Mouse (Mus musculus) kidney, postnatal 25 days (tissue): Measurements from ENCODE around the gene Zc3hav1l.

Source experiments
- DNase-seq, 2 experiments: peaks; one replicate each; pipeline ENCODE4 v3.0.0; 2021; ENCODE audit warnings: mixed read lengths in 2 of 2

Zc3hav1l gene

DNA sequence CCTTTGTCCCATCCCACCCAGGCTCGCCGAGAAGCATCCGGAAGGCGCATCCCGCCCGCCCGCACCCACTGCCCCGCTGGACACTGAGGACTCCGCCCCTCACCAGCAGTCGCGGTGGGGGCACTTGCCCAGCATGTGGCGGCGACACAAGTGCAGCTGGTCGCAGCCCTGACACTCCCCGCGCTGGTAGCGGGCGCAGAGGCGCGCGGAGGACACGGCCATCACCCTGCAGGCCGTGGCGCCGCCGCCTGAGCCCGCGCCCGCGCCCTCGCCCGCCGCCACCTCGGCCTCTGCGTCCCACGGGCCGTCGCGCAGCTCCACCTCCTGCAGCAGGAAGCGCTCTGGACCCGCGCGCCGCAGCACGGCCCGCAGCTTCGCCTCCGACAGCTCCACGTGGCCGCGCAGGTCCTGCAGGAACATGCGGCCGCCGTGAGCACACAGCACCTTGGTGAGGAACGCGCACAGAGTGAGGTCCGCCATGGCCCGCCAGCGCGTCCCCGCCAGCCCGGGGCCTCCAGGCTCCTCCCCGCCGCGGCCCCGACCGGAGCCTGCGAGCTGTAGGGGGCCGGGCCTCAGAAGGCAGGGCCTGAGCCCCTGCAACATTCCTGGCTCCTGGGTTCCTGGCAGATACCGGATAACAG lies at the start of gene Zc3hav1l:
Zc3hav1l (minus strand) TSS at position 499 of the 641 bp plus-strand sequence.
- DNase-seq = peak; percentile 59 to 75

DNA sequence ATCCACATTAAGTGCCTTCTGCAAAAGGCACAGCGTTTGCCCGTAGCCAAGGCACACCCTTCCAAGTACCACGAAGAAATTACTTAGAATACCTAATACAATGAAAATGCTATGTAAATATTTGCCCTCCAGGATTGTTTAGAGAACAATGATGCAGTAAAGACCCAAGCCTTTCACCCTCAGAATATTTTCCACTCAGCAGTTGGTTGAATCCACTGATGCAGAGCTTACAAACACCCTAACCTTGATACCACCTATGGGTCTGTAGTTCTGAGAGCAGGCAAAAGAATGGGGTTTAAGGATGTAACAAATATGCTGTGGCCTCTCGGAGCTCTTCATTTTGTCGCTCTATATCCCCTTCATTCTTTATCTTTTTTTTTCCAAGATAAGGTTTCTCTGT lies 48.8 kb upstream of the Zc3hav1l start:
- no peak for DNase-seq

DNA sequence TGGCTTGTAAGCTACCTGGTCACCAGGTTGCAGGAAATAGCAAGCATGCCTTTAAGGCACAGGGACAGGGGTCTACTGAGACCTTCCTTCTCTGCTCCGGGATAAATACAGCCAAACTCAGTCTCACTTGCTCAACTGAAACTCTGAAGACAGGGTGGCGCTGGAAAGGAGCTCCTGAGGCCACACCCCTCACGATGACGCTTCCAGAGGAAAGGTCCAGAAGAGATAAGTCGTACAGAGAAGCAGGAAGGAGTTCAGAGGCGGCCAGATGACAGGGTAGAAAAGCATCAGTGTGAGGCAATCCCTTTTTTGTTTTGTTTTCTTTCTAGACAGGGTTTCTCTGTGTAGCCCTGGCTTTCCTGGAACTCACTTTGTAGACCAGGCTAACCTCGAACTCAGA lies 46.7 kb upstream of the Zc3hav1l start:
- peak; percentile 47 to 63 for DNase-seq

DNA sequence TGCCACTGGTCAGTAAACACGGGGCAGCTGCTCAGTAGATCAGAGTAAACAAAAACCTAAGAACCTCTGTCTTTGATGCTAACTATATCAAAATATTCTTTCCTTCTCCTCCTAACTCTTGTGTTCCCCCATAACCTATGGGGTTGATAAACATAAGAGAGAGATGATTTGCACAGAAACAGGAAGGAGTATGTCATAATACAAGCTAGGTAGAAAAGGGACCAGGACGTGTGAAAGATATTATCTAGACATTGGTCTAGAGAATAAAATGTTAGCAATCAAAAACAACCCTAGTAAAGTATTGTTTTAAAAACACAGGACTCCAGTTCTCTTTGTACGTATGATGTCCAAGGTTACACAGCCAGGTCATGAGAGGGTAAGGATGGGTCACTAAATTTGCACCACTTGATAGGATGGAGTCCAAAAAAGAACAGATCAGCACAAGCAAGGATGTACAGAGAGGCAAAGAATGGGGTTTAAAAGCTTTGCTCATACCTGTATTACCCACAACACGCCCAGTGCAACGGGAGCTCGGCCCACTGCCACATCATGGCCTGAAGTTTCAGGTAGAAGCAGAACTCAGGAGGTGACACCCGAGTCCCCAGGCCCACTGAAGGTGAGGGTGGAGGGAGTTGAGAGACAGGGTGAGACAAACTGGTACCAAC lies 45.1 kb upstream of the Zc3hav1l start:
- DNase-seq = no peak

DNA sequence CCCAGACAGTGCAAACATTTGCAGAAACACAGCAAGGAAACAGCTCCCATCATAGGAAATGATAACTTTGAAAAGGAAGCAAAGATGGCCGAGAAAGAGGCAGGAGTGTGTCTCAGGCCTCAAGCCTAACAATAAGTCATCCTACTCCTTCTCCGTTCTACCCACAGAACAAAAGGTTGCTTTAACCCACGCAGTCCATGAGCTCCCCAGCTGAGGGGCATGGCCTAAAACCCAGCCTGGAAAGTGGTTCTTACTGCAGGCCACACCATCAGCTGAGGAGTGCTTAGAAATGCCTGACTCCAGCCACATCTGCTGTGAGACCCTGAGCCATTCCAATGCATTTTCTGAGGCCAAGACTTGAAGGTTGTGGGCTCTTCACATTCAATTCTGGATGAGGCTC lies 44.5 kb upstream of the Zc3hav1l start:
- no peak for DNase-seq

DNA sequence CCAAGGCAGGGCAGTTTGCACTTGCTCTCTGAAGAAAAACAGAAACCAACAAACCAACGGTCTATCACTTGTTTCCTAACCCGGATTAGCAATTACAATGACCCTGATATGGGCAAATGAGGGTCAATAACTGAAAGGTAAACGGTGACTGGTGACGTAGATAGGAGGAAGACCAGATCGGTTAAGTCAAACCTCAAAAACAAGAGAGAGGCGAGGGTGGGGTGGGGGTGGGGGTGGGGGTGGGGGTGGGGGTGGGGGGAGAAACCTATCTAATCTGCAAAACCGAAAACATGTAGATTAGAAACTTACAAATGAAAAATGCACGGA lies 43.6 kb upstream of the Zc3hav1l start:
- no peak for DNase-seq

DNA sequence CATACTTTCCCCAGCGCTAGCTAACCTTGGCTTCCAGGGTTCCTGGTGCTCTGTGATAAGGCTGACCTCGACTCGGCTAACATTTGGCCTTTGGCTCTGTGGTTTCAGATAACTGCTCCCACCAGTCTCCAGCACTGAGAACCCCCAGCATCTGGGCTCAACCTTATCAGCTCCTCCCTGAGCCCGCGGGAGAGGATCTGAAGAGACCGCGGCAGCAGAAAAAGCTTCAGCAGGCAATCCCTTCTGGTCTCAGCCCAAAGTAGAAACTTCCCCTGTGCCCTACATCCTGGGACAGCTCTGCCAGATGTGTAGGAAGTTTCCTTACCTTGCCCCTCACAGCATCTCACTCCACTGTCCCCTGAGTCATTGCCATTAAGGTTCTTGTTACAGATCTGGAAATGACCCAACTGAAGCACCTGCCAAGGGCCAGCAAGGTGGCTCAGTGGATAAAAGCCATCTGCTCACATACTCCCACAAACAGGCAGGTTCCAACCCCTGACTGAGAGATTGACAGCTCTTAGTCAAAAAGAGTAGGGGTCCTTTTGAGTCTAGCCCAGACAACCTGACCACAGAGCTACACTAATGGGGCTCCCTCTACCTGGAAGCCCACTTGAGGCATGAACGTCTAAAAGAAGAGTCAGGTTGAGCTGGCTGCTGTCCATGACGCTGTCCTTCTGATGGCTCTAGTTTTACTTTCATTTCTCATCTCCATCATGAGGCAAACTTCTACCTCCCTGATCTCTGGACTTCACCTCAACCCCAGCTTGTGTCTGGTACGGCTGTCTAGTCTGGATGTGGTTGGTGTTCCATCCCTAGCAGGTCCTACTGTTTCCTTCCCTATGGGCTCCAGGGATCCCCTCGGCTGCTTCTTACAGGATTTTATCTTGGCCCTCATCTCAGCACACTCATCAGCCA lies 42.9 kb upstream of the Zc3hav1l start:
- DNase-seq = no peak

DNA sequence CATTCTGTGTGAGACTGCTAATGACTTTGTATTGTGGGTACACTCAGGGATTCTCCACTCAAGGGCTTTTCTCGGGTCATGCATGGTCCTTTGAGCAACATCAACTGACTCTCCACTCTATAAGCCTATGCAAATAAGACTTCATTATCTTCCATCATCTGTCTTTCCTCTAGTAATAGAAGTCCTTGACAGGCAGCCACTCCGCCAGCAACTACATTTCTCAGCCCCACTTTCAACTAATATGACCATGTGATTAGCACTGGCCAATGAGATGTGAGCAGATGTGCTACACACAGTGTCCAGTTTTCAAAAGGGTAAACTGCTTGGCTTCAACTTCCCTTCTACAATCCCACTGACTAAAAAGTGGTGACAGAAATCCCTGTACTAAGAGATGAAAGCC lies 40.0 kb upstream of the Zc3hav1l start:
- DNase-seq = no peak

DNA sequence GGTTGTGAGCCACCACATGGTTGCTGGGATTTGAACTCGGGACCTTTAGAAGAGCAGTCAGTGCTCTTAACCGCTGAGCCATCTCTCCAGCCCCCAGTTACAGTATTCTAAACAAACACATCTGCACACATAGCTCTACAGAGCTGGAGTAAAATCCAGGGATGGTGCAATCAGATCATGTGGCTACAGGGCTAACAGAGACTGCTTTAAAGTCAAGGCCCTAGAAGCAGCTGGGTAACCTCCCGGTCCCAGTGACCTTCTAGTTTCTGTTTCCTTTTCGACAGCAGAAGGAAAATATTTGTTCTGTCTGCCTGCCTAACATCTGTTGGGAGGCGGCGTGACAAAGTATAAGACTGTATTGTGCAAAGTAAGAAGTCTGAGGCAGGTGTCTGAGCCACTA lies 38.9 kb upstream of the Zc3hav1l start:
- DNase-seq = no peak

DNA sequence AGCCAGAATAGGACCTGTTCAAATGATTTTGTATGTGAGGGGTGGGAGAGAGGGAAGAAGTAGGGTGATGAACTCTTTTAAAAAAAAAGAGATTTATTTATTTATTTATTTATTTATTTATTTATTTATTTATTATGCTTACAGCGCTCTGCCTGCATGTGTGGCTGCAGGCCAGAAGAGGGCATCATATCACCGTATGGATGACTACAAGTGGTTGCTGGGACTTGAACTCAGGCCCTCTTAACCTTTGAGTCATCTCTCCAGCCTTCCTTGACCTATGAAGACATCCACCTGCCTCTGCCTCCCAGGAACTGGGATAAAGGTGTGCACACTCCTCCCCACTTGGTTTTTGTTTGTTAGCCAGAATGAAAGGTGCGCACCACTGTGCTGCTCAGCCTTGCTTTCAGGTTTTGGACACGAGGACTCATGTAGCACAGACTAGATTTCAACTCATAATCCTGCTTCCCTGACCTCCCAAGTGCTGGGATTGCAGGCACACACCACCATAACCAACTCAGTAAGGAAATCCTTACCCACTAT lies 38.2 kb upstream of the Zc3hav1l start:
- DNase-seq = peak in 1 of 2 experiments; percentile 8

DNA sequence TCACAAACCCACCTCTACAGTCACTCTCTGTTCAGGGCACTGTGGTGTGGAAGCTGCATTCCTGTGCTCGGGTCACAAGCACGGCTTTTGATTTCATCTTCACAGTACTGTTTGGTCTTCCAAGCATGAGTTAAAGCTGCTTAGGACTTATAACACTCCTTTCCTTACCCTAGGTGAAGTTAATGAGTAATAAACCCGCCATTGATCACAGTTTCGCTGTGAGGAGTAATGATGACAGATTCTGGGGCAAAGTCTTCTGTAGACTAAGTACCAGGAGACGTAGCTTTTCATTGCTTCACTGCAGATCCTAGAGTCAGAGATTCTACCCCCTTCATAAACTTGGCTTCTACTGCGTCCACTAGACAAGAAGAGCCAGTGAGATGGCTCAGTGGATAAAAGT lies 36.2 kb upstream of the Zc3hav1l start:
- DNase-seq = no peak

DNA sequence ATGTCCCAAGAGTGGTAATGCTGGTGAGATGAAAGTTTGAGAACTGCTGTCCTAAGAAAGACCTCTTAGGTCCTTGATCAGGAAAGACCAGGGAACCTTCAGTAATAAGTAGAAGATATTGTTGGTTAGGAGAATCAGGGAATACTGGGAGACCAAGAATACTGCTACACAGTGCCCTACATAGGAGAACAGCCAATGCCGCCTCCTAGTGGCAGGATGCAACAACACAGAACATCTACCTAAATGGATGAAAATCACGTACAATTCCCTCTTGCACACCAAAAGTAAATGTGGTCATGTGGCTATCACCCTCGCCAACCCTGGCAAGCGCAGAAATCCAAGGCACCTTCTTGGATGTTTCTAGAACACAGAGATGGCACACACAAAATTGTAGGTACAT lies 27.5 kb upstream of the Zc3hav1l start:
- DNase-seq = peak; percentile 56 to 66

DNA sequence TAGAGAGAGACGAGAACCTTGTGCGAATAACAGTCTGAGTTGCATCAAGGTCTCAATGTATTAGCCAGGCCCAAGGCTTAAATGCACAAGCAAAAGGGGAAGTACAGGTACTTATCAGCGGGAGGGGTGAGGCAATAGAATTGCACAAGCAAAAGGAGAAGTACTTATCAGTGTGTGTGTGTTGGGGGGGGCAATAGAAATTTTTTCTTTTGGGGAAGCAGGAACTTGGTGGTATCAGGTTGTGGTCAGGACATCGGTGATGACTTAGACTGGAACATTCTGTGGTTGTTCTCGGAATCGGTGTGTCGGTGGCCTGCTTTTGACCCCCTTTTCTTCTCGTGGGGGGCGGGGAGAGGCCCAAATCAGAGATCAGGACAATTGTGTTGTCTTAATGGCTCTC lies 21.6 kb upstream of the Zc3hav1l start:
- no peak for DNase-seq

DNA sequence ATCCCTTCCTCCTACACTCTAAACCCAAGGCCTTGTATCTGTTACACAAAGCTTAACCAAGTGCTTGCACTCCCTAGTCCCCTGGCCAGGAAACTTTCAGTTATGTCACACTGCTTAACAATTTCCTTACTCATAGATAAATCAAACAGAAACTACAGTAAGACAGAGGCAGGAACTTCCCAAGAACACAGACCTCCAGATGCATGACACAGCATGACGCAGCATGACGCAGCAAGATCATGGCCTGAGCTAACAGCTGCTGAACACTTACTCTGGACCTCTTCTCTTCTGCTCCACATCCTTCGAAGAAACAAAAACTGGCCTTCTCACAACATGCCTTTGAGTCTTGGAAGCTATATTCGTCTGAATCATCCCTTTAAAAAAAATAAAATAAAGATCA lies 17.0 kb upstream of the Zc3hav1l start:
- DNase-seq = no peak

DNA sequence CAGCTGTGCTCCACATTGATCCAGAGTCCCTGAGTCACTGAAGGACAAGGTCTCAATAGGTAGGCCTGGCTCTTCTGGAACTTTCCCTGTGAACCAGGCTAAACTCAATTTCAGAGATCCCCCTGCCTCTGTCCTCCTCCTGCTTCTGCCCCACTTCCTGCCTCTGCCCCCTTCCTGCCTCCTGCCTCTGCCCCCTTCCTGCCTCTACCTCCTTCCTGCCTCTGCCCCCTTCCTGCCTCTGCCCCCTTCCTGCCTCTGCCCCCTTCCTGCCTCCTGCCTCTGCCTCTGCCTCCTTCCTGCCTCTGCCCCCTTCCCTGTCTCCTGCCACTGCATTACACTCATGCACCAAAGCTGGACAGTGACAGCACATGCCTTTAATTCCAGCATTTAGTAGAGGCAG lies 10.7 kb upstream of the Zc3hav1l start:
- no peak for DNase-seq

DNA sequence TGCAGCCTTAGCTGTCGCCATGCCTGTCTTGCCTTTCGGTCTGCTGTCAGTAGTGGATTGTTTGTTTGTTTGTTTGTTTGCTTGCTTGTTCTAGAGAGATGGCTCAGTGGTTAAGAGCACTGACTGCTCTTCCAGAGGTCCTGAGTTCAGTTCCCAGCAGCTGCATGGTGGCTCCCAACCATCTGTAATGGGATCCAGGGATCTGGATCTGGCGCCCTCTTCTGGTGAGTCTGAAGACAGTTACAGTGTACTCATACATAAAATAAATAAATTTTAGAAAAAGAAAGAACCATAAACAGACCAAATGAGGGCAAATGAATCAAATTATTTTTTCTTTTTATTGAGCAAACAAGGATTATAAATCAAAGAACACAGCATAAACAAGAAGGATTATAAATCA lies 5.9 kb upstream of the Zc3hav1l start:
- DNase-seq = no peak

DNA sequence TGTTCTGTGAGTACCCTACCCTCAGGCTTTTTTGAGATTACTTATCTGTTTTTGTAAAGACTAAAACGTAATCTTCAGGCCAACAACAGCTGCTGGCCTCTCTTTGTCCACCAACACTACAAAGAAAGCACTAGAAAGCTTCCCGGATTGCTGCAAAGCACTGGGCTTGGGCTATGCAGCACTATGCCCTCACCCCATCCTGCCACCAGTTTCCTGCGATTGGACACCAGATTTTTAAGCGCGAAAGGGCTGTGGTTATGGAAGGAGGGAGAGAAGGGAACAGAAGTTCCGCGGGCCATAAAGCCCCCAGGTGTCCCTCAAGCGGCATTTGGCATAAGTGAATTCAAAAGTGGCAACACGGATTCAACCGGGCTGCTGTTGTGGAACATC lies 818 bp downstream of the Zc3hav1l start:
- DNase-seq = no peak

DNA sequence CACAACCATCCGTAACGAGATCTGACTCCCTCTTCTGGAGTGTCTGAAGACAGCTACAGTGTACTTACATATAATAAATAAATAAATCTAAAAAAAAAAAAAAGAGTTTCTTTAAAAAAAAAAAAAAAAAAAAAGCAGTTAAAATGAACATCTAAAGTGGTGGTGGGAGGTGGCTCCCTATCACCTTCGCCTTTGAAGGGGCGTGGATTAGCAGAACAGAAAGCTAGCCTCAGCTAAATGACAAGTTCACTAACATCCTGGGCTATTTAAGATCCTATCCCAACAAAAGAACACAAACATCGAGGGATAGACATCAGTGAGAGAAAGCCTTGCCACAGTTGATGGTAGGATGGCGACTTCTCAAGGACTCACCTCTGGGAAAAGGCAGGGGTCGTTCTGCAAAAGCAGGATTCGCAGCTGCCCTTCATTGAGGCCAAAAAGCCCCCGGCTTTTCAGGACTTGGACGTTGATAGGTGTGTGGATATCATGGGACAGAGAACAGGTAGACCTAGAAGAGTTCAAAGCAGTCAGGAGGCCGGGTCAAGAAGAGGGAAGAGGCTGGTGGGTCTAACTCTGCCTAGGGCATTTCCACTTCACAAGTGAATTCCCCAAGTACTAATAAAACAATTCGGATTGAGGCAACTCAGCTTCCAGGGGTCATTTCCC lies 1.3 kb downstream of the Zc3hav1l start:
- no peak for DNase-seq

DNA sequence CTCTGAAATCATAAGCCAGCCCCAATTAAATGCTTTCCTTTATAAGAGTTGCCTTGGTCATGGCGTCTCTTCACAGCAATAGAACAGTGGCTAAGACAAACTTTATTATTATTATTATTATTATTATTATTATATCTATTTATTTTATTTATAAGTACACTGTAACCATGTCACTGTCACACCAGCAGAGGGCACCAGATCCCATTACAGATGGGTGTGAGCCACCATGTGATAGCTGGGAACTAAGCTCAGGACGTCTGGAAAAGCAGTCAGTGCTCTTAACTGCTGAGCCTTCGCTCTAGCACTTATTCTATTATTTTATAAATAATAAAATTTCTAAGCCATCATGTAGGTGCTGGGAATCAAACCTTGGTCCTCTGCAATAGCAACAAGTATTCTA lies 5.4 kb downstream of the Zc3hav1l start:
- no peak for DNase-seq

DNA sequence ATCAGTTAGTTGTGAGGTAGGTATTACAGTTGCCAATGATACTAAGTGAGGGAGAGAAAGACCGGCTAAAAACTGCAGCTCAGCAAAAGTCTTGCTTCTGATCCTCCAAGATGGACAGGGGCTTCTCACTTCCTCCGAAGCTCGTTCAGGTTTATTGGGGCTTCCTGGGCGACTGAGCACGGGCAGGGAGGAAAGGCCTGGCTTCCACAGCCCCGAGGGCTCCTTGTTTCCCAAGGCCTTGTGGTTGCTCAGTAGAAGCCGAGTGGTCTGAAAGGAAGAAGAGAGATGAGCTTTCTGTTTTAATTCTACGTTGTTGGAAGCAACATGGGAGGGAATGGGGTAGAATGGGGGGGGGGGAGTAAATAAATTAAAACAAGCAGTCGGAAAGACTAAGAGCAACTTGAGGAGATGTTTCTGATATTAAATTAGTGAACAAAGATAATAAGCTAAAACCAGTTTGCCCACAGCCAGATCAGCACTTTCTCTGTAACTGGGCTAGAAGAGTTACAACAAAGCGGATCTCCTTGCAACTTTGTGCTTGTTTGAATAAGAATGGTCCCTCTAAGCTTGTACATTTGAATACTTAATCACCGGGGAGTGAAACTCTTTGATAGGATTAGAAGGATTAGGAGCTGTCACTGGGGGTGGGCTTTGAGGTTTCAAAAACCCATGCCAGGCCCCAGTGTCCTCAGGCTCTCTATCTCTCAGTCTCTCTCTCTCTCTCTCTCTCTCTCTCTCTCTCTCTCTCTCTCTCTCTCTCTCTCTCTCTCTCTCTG lies 6.0 kb downstream of the Zc3hav1l start:
- no peak for DNase-seq

DNA sequence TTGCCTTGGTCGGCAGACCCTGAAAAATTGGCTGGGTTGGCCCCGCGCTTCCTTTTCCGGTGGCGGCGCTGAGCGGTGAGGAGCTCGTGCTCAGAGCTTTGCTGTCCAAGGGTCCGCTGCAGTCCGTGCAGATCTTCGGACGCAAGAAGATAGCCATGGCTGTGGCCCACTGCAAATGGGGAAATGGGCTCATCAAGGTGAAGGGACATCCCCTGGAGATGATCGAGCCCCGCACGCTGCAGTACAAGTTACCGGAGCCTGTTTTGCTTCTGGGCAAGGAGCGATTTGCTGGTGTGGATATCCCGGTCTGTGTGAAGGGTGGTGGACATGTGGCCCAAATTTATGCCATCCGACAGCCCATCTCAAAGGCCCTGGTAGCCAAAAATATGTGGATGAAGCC lies 14.6 kb downstream of the Zc3hav1l start:
- no peak for DNase-seq

DNA sequence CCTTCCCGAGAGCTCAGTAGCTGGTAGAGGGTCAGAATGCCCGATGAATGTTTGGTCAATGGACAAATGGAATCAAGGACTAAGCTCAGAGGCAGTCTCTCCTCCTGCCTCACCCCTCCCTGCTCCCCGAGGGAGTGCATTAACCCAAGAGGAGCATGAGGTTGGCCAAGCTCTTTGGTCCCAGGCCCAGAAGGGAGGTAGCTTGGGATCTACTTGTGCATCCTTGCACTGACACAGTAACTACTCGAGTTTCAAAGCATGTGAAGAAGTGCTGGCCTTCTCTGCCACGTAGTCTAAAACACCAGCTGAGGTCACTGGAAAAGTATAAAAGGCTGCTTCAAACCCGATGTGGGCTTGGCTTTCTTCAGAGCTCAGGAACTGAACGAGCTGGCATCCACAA lies 34.6 kb downstream of the Zc3hav1l start:
- DNase-seq = no peak
